Mouse (Mus musculus) midbrain, embryonic 10.5 days (tissue): ENCODE data around the gene Psmc5. TPM values are rescaled to one million over a fixed set of nuclear protein-coding genes. Genes with fewer than 3 reads are reported as not detected.

ENCODE experiments used
- DNase-seq: peaks from one replicate; pipeline ENCODE4 v3.0.0-alpha.2; 2017; ENCODE audit warnings: low spot score
- H3K27ac ChIP-seq: fragments of 300-500 bp; sonication (generic); replicated peaks from 2 replicates; pipeline ENCODE4 v1.5.1; 2016; ENCODE audit warnings: mild to moderate bottlenecking
- H3K27me3 ChIP-seq: fragments of 300-500 bp; sonication (generic); 2 replicates; pipeline ENCODE4 v1.6.1; 2016; ENCODE audit warnings: low read depth, mild to moderate bottlenecking; ENCODE audit not compliant: poor library complexity, severe bottlenecking
- H3K36me3 ChIP-seq: fragments of 300-500 bp; sonication (generic); 2 replicates; pipeline ENCODE4 v1.6.1; 2016; ENCODE audit warnings: mild to moderate bottlenecking, moderate library complexity
- H3K4me1 ChIP-seq: fragments of 300-500 bp; sonication (generic); 2 replicates; pipeline ENCODE4 v1.6.1; 2016
- H3K4me3 ChIP-seq: fragments of 300-500 bp; sonication (generic); 2 replicates; pipeline ENCODE4 v1.5.1; 2016; ENCODE audit warnings: mild to moderate bottlenecking, moderate library complexity
- H3K9me3 ChIP-seq: fragments of 300-500 bp; sonication (generic); replicated peaks from 2 replicates; pipeline ENCODE4 v1.6.1; 2016; ENCODE audit warnings: mild to moderate bottlenecking
- WGBS: fragments of 180-500 bp; shearing (Covaris S2); methylation state at CpG from one replicate; pipeline ENCODE4 v1.1.7; 2016; 5-methylcytosine and 5-hydroxymethylcytosine counted together
- polyA plus RNA-seq: library from polyadenylated mRNA; unstranded; fragments of >200 nt; fragmentation: Nextera tagmentation; extraction: Ambion mirVana; gene quantifications from 2 replicates; pipeline ENCODE4 v1.2.1, GENCODE M21; 2016

Gene Psmc5
- polyA plus RNA-seq, 1 experiment from 2014 or later: 433 TPM

- no peak for DNase-seq
- Histone ChIP-seq H3K27ac (peak overlapping the region; percentile 96), H3K9me3 (no peaks in the 10 kb centered on the region), H3K4me1 (peaks cover 28% of the 10 kb centered on the region), H3K36me3 (peaks cover 80% of the 10 kb centered on the region), H3K4me3 (peak overlapping the region; percentile 91), H3K27me3 (no peaks in the 10 kb centered on the region)
- WGBS: 76% methylated on average over 5 of the region's 5 CpGs
Observed at GRCm38 (mm10) chr11:106256775-106257174, 821 bp downstream of the Psmc5 start.

DNA sequence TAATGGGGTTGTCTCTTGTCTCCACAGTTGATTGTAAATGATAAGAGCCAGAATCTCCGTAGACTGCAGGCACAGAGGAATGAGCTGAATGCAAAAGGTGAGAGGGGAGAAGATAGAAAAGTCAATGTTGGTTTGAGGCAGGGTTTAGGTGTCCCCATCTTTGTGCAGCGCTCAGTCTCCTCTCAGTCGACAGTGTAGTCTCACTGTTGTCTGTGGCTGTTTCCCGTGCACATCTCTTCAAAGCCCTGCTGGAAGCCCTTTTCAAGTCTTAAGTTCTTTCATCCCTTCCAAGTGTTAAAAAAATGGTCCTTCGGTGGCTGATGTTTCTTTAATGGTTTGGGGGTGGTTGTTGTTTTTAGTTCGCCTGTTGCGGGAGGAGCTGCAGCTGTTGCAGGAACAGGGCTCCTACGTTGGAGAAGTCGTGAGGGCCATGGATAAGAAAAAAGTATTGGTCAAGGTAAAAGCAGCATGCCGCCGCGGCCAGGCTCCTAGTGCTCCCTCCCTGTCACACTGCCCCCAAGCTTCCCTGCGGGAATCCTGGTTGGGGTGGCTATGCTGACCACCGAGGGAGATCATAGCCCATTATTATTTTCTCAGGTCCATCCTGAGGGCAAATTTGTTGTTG is 5.0 kb downstream of the Psmc5 start:
- Histone ChIP-seq H3K4me3 (no peak overlapping the region), H3K27ac (no peak overlapping the region), H3K36me3 (peaks cover 91% of the 10 kb centered on the region), H3K9me3 (no peaks in the 10 kb centered on the region), H3K27me3 (no peaks in the 10 kb centered on the region), H3K4me1 (peaks cover 16% of the 10 kb centered on the region)
- WGBS: 87% methylated on average over 14 of the region's 14 CpGs
- no peak for DNase-seq

GRCm38 (mm10) chr11:106263963-106264362 is 8.0 kb downstream of the Psmc5 start:
- Histone ChIP-seq H3K4me1 (peaks cover 19% of the 10 kb centered on the region), H3K36me3 (peaks cover 99% of the 10 kb centered on the region)
- WGBS: 91% methylated on average over 9 of the region's 9 CpGs

DNA sequence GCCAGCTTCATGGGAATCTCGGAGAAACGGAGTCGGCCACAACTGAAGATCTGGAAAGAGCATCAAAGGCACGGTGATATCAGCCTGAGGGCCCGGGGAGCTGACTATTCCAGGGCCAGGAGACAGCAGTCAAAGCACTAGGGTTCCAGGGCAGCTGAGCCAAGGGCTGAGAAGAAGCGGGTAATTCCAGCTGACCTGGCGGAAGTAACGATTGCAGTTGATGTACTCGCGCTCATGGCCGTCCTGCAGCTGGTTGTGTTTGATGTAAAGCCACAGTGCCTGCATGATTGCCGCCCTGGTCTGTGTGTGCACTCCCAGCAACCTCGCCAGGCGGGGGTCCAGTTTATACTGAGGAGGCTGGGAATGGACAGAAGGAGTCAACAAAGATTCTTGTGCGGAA is 9.0 kb downstream of the Psmc5 start:
- H3K4me1 ChIP-seq: peaks cover 25% of the 10 kb centered on the region
- no peak for DNase-seq
- 95% methylated on average over 15 of the region's 15 CpGs for whole genome bisulfite sequencing

More at GRCm38 (mm10) chr11:106263963-106264362, 8.0 kb downstream of the Psmc5 start:
- H3K27me3 ChIP-seq: no peaks in the 10 kb centered on the region
- no peak overlapping the region for H3K4me3 ChIP-seq
- DNase-seq: no peak
- no peak overlapping the region for H3K27ac ChIP-seq
- H3K9me3 ChIP-seq: no peaks in the 10 kb centered on the region

DNA sequence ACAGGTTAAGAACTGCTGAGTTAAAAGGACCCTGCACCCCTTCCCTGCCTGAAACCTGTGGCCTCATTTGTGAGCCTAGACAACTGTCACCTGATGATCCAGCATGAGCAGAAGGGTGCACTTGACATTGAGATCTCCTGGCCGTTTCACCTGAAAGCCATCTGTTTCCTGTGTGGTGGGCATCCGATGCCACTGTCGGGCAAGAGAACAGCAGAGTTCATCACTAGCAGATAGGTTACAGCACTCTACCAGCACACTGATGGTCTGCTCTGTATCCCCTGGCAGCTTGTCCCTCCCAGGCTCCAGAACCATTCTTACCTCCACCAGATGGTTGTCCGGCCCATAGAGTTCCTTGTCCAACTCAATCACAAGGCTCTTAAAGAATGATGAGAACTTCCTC is 9.6 kb downstream of the Psmc5 start:
- no peak for DNase-seq
- no peaks in the 10 kb centered on the region for H3K27me3 ChIP-seq
- no peak overlapping the region for H3K27ac ChIP-seq
- no peaks in the 10 kb centered on the region for H3K9me3 ChIP-seq
- peaks cover 86% of the 10 kb centered on the region for H3K36me3 ChIP-seq
- H3K4me1 ChIP-seq: peaks cover 31% of the 10 kb centered on the region
- 95% methylated on average over 4 of the region's 4 CpGs for WGBS
- H3K4me3 ChIP-seq: no peak overlapping the region

More for the DNA sequence above, 9.0 kb downstream of the Psmc5 start:
- Histone ChIP-seq H3K9me3 (no peaks in the 10 kb centered on the region), H3K4me3 (no peak overlapping the region), H3K27me3 (no peaks in the 10 kb centered on the region), H3K27ac (no peak overlapping the region), H3K36me3 (peaks cover 89% of the 10 kb centered on the region)

DNA sequence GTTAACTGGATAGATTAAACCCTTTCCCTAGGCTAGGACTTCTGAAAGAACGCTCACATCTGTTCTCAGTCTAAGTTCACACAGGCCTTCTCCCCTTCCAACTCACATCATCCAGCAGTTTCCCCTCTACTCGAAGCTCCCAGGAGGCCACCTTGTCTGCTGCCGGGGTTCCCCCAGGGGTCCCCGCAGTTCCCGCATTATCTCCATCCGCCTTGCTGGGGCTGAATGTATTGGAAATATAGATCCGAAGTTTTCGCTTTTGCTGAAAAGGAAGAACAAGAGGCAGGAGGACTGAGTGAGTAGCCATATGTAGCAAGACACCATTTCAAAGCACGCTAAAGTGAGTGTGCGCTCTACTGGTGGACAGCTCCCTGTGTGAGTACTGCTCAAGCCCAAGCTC is 10.5 kb downstream of the Psmc5 start:
- Histone ChIP-seq H3K27me3 (no peaks in the 10 kb centered on the region), H3K9me3 (no peaks in the 10 kb centered on the region), H3K4me1 (peaks cover 39% of the 10 kb centered on the region), H3K36me3 (peaks cover 77% of the 10 kb centered on the region), H3K27ac (no peak overlapping the region), H3K4me3 (no peak overlapping the region)
- no peak for DNase-seq
- WGBS: 93% methylated on average over 10 of the region's 10 CpGs

GRCm38 (mm10) chr11:106267311-106267852 is 11.4 kb downstream of the Psmc5 start:
- Histone ChIP-seq H3K4me1 (peaks cover 49% of the 10 kb centered on the region), H3K27me3 (no peaks in the 10 kb centered on the region), H3K9me3 (no peaks in the 10 kb centered on the region), H3K4me3 (no peak overlapping the region), H3K27ac (peak overlapping the region; percentile 39; the same call in 1 of the 2 replicates), H3K36me3 (peaks cover 68% of the 10 kb centered on the region)
- DNase-seq: no peak
- WGBS: 85% methylated on average over 15 of the region's 15 CpGs

GRCm38 (mm10) chr11:106267871-106268270 is 11.9 kb downstream of the Psmc5 start:
- H3K36me3 ChIP-seq: peaks cover 63% of the 10 kb centered on the region
- peak overlapping the region; percentile 69; the same call in 1 of the 2 replicates for H3K27ac ChIP-seq
- 83% methylated on average over 5 of the region's 5 CpGs for WGBS
- no peak for DNase-seq
- H3K27me3 ChIP-seq: no peaks in the 10 kb centered on the region
- peaks cover 49% of the 10 kb centered on the region for H3K4me1 ChIP-seq
- H3K4me3 ChIP-seq: no peak overlapping the region
- H3K9me3 ChIP-seq: no peaks in the 10 kb centered on the region

DNA sequence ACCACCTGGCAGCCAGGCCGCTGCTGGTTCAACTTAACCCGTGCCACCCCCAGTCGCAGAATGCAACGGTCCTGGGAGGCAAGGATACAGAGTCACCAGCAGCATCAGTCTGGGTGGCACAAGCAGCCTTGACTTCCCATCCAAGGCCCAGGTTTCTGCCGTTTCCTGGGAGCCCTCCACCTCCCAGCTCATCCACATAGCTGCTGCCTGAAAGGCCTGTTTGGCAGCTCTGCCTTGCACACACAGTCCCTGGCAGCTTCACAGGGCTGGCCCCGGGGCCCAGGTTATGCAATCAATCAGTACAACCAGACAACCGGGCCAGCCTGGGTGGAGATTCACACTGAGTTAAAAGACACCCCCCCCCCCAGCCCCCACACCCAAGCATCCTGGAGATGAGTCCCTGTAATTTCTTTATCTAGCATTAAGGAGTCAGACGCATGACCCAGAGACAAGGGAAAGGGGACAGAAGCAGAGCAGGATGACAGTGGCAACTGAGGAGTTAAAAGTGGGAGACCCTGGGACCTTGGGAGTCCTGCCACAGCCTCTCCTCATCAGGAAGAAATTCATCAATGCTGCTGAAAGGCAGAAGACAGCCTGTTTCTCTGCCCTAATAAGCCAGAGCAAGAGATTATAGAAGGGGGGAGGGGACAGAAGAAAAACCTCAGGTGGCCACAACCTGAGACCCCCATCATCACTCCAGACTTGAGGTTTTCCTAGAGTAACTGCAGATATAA is 12.5 kb downstream of the Psmc5 start:
- peaks cover 57% of the 10 kb centered on the region for H3K36me3 ChIP-seq
- H3K27ac ChIP-seq: peak overlapping the region; percentile 69
- peaks cover 53% of the 10 kb centered on the region for H3K4me1 ChIP-seq
- WGBS: 81% methylated on average over 8 of the region's 8 CpGs
- DNase-seq: no peak
- H3K4me3 ChIP-seq: 0 out of 2 replicates have a peak overlapping the region, but pooled peaks have one; percentile 9
- no peaks in the 10 kb centered on the region for H3K9me3 ChIP-seq
- H3K27me3 ChIP-seq: no peaks in the 10 kb centered on the region

GRCm38 (mm10) chr11:106269060-106269431 is 13.1 kb downstream of the Psmc5 start:
- no peaks in the 10 kb centered on the region; the same call in 1 of the 2 replicates for H3K9me3 ChIP-seq
- peaks cover 51% of the 10 kb centered on the region for H3K36me3 ChIP-seq
- H3K27me3 ChIP-seq: no peaks in the 10 kb centered on the region
- peaks cover 54% of the 10 kb centered on the region for H3K4me1 ChIP-seq
- DNase-seq: no peak
- 0 out of 2 replicates have a peak overlapping the region, but pooled peaks have one; percentile 9 for H3K4me3 ChIP-seq
- peak overlapping the region; percentile 69 for H3K27ac ChIP-seq
- 75% methylated on average over 3 of the region's 3 CpGs for WGBS

GRCm38 (mm10) chr11:106271131-106271793 is 15.3 kb downstream of the Psmc5 start:
- 58% methylated on average over 5 of the region's 5 CpGs for WGBS
- DNase-seq: peak; percentile 27
- Histone ChIP-seq H3K9me3 (no peaks in the 10 kb centered on the region; the same call in 1 of the 2 replicates), H3K27me3 (0 out of 2 replicates have a peak, but pooled peaks cover 6% of the 10 kb centered on the region), H3K4me1 (peaks cover 64% of the 10 kb centered on the region), H3K27ac (peak overlapping the region; percentile 96), H3K4me3 (peak overlapping the region; percentile 99), H3K36me3 (peaks cover 29% of the 10 kb centered on the region)

DNA sequence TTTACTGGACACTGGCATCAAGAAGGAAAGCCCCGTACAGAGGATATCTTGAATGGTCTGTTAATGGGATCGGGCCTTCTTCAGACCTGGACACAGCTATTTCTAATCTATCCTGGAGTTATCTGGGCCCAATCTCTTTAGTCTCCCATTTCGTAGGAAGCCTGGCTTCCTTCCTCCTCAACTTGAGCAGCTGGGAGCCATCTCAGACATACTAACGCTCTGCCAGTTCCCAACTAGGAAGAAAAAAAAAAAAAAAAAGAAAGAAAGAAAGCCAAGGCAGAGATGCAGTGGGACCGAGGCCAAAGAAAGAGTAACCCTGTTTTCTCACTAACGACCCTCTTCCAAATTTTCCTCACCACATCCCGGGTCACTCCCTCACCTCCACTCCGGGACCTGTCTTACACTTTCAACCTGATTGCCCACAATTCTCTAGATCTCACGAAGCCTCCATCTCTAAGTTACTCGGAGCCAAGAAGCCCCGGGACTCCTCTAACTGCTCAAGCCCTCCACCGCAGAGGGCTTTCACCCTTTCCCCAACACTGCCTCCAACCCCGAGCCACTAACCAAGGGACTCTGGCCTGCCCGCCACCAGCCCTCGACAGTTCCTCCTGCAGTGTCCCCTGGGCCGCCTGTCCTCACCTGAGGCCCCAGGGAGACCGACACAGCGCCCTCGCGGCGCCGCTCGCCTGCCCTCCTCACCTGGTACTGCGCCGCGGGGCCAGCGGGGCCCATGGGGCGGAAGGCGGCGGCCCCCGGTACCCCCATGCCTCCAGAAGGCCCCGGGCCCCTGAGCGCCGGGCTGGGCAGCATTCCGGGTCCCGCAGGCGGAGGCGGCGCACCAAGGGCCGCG is 16.1 kb downstream of the Psmc5 start:
- no peak for DNase-seq
- peaks cover 69% of the 10 kb centered on the region for H3K4me1 ChIP-seq
- WGBS: 3% methylated on average over 41 of the region's 41 CpGs

More for the DNA sequence above, 16.1 kb downstream of the Psmc5 start:
- peaks cover 21% of the 10 kb centered on the region for H3K36me3 ChIP-seq
- peak overlapping the region; percentile 96 for H3K27ac ChIP-seq
- H3K27me3 ChIP-seq: peaks cover 9% of the 10 kb centered on the region; the same call in 1 of the 2 replicates
- H3K9me3 ChIP-seq: no peaks in the 10 kb centered on the region; the same call in 1 of the 2 replicates
- H3K4me3 ChIP-seq: peak overlapping the region; percentile 99
